Mouse (Mus musculus) lung, adult 2 months (tissue): Measurements from ENCODE around the gene Rpp21.

Experiments used
- CTCF ChIP-seq: fragments of 200-500 bp; IDR thresholded peaks from 2 replicates; pipeline ENCODE4 v1.5.1; 2011; ENCODE audit warnings: mild to moderate bottlenecking, low read length, control low read depth; ENCODE audit not compliant: insufficient read depth
- POLR2A ChIP-seq: fragments of 200-500 bp; IDR thresholded peaks from 2 replicates; pipeline ENCODE4 v1.6.1; 2011; ENCODE audit warnings: low read depth, mild to moderate bottlenecking, control low read depth, low read length, borderline replicate concordance; ENCODE audit errors: extremely low read depth

DNA sequence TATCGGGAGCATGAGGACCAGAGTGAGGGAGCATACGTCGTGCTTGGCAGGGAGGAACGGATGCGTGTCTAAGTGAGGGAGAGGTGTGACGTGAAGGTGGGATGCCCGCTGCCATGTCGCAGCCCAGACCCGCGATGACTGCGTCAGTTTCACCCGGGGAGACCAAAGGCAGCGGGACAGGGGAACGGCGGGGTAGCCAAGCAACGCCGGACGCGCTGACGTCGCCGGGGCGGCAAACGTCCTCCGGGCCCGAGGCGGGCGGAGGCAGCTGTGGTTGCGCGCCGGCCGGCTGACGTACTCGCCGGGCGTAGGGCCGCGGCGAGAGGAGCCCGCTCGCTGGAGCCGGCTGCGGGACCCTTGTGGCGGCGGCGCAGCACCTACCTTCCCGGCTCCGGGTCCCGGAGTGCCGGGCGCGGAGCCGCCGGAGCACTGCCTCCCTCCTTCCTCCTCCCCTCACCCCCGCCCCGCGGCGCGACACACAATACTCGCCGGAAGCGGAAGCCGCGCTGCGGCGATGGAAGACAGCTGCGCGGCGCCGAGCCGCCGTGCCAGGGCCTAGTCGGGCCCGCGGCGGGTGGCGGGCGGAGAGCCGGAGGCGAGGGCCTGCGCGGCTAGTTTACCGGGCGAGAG lies 13.2 kb upstream of the Rpp21 start:
- no peak for TF ChIP-seq CTCF
- peak; percentile 68; the same call in 1 of the 2 replicates for TF ChIP-seq POLR2A
